Mouse (Mus musculus) brain, embryonic 18.5 days (tissue): ENCODE measurements around the gene Sectm1a.
"Not testable (repeated sequence)": the region's sequence is repeated elsewhere in the genome, so short reads cannot be mapped to it uniquely, and the experiment has no call there.

Source experiments
- DNase-seq: peaks from one replicate; pipeline ENCODE4 v3.0.0-alpha.2; 2012; ENCODE audit warnings: low read depth, low spot score

Gene Sectm1a

DNA sequence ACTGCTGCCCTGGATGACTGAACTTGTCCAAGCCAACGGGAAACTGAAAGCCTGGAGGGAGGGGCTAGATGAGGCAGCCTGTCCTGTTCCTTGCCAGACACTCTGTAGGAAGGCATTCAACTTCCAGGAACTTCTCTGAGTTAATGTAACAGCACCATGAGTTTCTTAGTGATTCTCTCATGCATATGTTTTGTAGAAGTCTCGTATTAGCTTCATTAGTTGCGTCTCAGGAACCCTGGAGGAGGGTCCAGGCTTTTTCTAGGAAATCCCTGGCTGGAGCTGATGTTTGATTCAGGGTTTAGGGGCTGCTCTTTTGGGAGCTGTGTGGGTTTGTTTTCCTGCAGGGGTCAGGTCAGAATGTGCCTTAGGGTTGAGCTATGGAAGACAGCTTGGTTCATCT is at the start of gene Sectm1a:
TSS of gene Sectm1a (minus strand) at position 101 of the 400 bp plus-strand sequence.
- no peak for DNase-seq

DNA sequence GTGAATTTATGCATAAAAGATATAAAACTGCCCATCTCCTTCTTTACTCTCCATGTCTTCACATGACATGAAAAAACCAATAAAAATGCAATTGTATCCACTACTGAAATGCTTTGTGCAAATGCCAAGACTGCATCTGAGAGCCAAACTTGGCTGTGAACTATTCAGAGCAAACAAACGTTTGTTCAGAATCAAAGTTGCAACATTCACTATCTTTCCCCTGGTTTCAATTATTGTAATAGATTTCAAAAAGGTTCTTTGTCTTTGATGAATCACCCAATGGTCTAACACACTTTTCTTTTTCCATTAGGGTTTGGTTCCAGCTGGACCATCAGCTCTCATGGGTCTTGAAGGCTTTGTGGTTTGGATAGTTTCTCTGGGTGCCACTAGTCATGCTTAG is 48.6 kb upstream of the Sectm1a start:
- DNase-seq = no peak

DNA sequence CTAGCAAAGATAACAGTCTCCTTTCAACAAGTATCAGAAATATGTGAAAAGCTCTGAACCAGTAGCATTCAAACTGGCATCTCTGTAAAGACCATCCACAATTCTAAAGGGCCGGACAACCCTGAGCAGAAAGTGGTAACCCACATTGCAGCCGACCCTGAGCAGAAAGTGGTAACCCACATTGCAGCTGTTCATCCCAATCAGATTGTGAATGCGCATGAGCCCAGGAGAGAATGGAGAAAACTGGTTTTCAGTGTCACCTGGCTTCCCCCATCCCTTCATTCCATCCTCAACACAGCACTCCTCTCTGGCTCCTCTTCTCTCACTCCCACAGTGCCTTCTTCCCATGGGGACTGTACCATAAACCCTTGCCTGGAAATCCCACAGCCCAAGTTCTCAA is 46.4 kb upstream of the Sectm1a start:
- no peak for DNase-seq

DNA sequence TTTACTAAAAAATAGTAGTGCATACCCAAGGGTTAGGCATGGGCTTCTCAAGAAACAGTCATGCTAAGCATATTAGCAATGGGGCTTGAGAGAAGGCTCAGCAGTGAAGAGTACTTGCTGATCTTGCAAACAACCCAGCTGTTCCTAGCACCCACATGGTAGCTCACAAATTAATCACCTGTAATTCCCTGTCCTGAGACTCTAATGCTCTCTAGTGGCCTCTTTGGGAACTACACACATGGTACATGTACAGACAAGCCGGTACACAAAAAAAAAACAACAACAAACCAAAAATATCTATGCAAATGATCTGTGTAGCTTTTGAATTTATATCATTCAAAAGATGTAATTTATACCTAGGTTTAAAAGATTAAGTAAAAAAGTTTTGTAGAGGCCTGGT is 45.4 kb upstream of the Sectm1a start:
- DNase-seq = no peak

DNA sequence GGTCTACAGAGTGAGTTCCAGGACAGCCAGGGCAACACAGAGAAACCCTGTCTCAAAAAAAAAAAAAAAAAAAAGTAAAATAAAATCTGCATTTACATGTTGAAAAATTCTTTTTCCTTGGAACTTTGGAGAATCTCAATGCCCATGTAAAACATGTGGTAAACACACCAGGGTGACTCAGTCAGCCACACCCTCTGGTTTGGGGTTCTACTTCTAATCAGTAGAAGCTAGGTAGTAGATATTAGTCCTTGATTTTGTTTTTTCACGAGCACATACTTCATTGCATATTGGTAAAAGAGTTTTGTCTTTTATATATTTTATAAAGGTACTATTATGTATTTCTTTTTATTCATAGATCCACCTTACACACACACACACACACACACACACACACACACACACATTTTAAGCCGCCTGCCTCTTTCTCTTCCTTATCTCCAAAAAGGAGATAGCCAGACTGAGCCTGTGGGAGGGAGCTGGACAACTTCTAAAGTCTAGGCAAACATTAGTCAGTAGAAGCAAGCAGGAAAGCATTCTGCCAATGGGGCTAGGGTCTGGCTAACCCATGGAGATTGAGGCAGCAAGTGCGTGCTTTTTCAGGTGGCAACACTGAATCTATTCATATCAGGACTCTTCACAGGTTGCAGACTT is 44.6 kb upstream of the Sectm1a start:
- no peak for DNase-seq

DNA sequence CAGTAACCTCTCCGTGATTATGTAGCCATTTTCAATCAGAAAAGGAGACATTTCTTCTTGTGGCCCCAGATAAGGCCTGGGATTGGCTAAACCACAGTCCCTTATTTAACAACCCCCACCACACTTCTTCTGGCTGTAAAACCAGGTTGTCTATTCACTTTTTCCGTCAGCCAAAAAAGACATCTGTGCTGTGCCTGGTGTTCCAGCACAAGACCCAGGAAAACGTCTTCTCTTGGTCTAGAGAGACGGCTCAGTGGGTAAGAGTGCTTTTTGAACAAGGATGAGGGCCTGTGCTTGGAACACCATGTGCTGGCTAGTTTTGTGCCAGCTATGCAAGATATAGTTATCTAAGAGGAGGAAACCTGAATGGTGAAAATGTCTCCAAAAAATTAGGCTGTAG is 42.4 kb upstream of the Sectm1a start:
- DNase-seq = no peak

DNA sequence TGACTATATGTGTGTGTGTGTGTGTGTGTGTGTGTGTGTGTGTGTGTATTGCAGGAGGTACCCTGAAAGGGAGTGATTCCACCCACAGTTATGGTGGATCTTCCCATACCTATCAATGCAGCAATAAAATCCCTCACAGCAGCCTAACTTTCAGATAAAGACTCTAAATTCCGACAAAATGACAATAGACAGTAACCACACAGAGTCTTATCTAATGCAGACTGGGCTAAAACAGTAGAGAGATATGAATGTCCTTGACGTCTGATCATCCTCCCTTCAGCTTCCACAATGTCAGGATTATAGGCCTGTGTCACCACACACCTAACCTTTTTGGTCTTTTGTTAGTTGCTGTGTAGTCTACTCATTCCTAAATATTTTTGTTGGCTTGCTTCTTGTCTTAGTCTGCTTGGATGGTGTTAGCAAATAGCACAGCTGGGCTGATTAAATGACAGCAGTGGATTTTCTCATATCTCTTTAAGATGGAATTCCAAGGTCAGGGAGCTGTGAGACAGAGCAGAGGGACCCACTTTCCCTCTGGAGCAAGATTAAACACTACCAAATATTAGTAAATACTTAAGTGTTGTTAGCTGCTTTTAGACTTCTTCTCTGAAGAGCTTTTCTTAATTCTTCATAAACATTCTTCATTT is 41.1 kb upstream of the Sectm1a start:
- no peak for DNase-seq

DNA sequence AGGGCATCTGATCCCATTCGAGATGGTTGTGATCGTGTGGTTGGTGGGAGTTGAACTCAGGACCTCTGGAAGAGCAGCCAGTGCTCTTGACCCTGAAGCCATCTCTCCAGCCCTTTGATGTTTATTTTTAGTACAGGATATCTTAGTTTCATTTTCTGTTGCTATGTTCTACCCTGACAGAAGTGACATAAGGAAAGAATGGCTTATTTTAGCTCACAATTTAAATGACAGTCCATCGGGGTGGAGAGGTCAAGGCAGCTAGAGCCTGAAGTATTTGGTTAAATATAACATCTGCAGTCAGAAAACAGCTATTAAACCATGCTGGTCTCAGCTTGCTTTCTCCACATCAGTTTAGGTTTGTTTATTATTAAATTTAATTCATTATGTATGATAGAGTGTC is 40.1 kb upstream of the Sectm1a start:
- DNase-seq = no peak

DNA sequence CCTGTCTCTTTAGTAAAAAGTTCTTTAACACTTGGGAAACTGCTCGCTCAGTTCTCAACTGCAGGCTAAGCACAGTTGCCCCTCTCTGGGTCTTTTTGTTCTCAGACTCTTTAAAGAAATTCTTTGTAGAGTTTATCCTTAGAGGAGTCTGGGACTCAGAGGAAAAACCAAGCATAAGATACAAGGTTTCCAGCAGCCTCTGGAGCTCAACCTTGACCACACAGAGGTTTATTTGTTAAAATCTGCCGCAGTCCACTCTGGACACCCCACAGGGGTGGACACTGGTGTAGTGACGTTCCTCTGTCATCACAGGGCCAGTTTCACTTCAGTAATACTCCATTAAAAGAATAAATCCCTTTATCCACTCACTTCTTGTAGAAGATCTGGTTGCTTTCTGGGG is 37.6 kb upstream of the Sectm1a start, which contains the start of gene Tex19.2:
TSS of gene Tex19.2 (minus strand) at position 101 of the 400 bp plus-strand sequence.
- no peak for DNase-seq

DNA sequence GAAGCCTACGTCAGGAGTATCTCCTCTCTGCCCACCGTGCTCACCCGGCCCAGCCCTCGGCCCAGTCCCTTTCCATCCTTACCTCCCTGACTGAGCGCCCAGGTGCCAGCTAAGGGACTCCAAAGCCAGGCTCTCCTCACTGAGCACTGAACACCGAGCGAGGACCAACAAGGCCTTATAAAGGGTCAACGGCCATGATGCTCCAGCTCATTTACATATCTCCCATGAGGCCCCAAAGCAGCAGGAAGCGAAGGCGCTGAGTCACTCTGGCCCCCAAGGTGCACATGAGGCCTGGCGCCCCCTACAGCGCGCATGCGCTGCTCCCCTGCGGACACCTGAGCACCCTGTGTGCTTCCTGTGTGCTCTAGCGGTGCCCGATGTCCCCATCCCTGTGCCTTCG is 37.1 kb upstream of the Sectm1a start:
- no peak for DNase-seq

DNA sequence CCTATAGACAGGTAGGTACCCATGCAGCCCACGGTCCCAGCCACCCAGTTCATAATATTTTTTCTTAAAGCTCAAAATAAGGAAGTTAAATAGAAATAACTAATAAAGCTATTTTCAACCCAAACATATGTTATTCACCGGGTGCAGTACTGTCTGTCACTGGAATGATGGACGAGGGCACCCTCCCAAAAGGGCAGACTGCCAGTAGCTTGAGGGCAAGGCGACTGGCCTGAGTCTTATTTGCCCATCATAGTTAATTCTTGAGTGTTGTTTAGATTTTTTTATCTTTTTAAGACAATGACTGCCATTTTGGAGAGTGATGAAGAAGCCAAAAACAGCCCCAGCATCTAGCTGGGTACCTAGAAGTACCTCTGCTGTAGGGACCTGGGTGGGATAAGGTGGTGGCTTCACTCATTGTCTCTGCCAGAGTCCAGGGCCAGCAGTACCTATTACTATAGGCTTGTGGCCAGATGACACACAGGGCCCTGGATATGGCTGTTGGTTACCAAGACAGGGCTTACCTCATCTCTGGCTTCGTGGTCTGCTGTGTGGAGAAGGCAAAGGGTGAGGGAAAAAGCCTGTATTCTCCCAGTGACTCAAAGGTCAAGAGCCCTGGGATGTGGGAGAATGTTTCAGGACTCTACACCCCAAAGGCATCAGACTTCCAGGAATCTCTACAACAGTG is 31.2 kb upstream of the Sectm1a start:
- DNase-seq = no peak

DNA sequence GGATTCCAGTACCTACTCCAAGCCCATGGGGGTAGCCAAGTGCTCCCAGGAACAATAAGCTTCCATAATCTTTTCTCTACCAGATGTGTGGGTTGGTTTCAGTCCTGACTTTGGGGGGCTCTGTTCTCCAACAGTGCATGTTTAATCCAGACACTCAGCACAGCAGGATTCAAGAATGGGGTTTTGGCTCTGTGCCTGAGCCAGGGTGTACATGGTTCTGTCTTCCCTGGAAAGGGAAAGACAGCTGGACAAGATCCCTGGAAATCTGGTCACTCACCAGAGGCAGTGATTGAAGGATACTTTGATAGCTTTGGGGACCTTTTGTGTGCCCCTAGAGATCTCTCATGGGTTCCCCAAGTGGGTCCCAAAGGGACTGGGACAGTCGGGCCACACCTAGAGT is 30.6 kb upstream of the Sectm1a start:
- no peak for DNase-seq

DNA sequence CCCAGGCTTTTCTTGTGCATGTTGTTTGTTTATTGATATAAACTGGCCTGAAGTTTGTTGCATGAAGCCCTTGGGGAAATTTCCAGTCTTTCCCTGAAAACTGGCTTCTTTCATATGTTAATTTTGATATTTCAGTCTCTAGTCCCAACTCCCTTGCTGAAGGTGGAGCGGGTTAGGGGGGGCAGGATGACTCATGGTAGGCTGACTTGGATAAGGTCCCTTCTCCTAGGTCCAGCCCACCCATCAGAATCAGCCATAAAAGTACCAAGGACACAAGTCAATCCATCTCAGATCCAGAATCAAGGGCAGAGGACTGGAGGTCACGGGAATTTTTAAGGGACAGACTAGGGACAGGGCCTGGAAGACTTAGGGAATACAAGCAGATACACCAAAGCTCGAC is 30.0 kb upstream of the Sectm1a start:
- DNase-seq = no peak

DNA sequence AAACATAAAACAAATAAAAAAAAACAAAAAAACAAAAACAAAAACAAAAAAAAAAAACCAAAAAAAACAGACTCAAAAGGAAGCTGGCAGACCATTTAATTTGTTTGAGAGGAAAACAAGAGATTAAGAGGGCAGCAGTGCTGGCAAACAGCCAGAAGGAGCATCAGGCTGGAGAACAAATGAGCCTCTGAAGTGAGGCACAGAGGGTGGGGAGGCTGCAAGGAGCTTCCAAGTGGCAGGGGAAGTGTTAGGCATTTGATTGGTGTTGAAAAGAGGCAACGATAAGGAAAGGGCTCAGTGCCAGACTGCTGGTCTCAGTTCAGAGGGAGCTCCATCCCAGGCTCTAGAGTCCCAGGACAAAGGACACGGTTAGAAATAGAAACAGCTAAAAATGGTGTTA is 29.0 kb upstream of the Sectm1a start:
- peak; percentile 40 for DNase-seq

DNA sequence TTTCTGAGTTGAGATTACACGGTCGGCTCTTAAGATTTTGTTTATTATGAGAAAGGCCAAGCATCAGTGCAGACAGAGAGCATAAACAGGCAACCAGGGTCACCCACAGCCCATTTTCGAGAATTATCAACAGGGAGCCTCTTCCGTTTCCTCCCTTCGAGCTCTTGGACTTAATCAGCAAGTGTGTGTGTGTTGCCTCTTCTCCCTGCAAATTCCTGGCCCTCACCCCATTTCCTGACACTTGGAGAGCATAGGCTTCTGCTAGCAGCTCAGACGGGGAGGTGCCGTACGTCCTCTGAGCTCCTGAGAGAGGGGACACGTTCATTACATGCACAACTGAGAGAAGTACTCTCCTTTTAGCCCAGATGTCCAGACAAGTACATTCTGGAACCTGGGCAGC is 27.0 kb upstream of the Sectm1a start:
- no peak for DNase-seq

DNA sequence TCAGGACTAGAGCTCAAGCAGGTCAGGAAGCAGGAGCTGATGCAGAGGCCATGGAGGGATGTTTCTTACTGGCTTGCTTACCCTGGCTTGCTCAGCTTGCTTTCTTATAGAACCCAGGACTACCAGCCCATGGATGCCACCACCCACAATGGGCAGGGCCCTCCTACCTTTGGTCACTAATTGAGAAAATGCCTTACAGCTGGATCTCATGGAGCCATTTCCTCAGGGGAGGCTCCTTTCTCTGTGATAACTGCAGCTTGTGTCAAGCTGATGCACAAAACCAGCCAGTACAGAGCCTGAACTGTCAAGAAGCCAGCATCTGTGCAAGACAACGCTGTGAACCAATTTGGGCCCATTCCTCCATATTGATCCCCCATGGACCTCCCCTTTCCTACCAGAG is 26.2 kb upstream of the Sectm1a start:
- not testable (repeated sequence) for DNase-seq

DNA sequence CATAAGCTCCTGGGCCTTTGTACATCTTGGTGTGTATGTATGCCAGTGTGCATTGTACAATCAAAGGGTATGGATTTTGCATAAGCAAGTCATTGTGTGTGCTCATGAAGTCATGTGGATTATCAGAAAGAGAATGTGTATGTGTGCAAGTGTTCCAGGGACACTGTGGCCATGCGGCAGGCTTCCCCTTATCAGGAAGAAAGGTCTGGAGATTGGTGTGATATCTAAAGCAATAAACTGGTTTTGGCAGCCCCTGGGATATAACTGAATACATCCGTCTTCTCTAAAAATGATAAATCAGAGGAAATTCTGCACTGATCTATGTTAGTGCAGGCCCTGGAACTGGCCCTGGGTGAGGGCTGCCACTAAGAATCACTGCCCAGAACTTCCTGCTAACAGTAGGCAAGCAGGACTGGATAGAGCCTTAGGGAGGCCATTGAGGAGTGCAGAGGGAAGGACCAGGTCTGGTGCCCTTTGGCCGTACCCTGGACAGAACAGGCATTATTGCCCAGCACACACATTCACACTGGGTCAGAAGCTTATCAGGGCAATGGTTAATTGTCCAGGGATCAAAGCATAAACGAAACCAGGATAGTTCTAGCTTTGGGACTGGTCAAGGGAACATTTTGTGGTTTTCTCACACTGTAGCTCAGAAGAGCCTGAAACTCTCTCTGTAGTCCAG is 20.2 kb upstream of the Sectm1a start:
- no peak for DNase-seq

DNA sequence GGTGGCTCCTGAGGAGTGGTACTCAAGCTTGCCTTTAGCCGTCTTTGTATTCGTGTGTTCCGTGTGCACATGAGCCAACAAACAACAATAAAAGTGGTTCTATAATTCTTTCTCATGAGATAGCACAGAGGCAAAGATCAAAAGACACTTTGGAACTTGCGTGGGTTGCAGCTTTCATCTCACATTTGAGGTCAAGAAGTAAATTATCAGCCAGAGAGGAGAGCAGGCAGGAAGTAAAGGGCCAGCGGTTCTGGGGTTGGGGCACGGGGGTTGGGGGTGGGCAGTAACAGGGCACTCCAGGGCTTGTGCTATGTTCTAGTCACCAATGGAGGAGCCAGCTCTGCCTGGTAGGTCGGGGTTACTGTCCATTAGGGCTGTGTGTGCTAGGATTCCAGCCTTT is 19.7 kb upstream of the Sectm1a start:
- no peak for DNase-seq

DNA sequence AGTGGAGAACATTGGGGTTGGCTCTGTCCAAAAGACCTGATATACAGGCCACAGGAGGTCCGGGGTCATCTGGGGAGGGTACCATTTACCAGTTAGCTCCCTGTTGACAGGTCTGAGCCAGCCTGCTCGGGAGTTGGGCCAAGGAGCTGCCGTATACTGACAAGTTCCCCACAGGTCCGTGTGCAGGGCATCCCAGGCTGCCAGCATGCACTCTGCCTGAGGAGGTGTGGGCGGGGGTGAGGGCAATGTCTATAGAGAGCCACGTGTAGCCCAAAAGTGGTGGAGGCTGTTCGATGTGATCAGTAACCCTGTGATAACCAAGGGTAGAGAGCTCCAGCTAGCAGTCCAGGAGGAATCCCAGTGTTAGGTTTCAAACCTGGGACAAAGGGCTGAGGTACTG is 18.7 kb upstream of the Sectm1a start:
- DNase-seq = no peak

DNA sequence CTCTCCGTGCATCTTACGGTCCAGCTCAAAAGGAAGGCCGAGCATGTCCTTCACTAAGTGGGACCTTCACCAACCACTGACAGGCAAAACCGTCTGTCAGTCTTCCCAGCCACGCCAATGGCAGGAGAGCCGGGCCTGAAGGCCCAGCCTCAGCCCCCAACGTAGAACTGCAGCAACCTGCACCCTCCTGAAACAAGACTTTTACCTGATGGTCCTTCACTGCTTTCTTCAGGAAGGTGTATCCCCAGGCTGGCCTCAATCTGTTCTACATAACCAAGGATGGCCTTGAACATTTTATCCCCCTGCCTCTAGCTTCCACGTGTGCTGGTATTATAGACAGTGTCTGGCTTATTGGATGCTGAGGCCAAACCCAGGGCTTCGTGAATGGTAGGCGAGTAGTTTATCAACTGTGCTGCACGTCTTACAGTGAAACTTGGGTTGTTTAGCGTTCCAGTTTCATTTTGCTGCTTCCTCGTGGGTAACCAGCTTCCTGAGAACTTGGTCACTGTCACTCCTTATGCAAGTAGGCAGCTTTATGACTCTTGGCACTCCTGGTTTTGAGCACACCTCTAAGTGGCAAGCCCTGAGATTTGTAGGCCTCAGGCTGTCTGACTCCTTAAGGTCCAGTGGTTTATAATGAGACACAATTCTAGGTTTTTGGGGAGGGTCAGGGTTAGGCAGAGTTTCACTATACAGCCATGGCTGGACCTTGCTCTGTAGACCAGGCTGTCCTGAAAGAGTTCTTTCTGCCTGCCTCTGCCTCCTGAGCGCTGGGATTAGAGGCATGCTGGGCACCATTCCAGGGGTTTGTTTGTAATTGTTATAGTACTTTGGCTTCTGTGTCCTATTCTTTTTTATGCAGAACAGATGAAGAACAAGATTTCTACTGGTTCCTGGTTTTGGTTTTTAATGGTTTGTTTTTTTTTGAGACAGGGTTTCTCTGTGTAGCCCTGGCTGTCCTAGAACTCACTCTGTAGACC is 11.9 kb upstream of the Sectm1a start:
- no peak for DNase-seq

DNA sequence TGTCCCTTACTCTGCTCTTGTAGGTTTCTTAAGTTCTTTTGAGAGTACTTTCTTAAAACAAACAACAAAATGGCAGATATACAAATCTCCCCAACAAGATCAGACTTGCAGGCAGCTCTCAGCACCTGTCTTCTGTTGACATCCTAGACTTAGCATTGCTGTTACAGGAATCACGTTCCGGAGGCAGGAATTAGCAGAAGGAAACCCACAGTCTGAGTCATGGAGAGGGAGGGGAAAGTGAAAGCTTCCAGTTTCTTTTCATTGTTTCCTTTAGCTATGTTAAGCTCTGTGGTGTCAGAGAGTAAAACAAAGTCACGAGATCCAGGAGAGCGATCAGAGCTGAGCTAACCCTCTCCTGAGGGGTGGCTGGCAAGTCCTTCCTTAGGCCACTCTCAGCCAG is 9.9 kb upstream of the Sectm1a start:
- DNase-seq = no peak
